Mouse (Mus musculus) stomach, embryonic 14.5 days (tissue): ENCODE data around the gene Galr3. TPM values are rescaled to one million over a fixed set of nuclear protein-coding genes. Genes with fewer than 3 reads are reported as not detected.

Experiments used
- ATAC-seq: fragments of 200-750 bp; cut with Nextera tagmentation; 2 replicates; pipeline ENCODE4 v1.8.0; 2017; ENCODE audit warnings: low read depth, moderate TSS enrichment; ENCODE audit not compliant: insufficient number of reproducible peaks, insufficient read depth, low FRiP score
- H3K27ac ChIP-seq: fragments of 300-500 bp; sonication (generic); 2 replicates; pipeline ENCODE4 v1.5.1; 2014; ENCODE audit warnings: mild to moderate bottlenecking, low read length, moderate library complexity, mixed read lengths
- H3K27me3 ChIP-seq: fragments of 300-500 bp; sonication (generic); 2 replicates; pipeline ENCODE4 v1.6.1; 2014; ENCODE audit warnings: low read length, control low read depth, mixed read lengths; ENCODE audit not compliant: control insufficient read depth, insufficient read depth
- H3K36me3 ChIP-seq: fragments of 300-500 bp; sonication (generic); 2 replicates; pipeline ENCODE4 v1.6.1; 2014; ENCODE audit warnings: mild to moderate bottlenecking, control low read depth, low read length, moderate library complexity, mixed read lengths; ENCODE audit not compliant: control insufficient read depth, insufficient read depth
- H3K4me1 ChIP-seq: fragments of 300-500 bp; sonication (generic); 2 replicates; pipeline ENCODE4 v1.6.1; 2014; ENCODE audit warnings: low read length, control low read depth, mixed read lengths; ENCODE audit not compliant: control insufficient read depth, insufficient read depth
- H3K4me2 ChIP-seq: fragments of 300-500 bp; sonication (generic); replicated peaks from 2 replicates; pipeline ENCODE4 v1.6.1; 2014; ENCODE audit warnings: low read depth, low read length, control low read depth
- H3K4me3 ChIP-seq: fragments of 300-500 bp; sonication (generic); 2 replicates; pipeline ENCODE4 v1.5.1; 2014; ENCODE audit warnings: low read depth, low read length, control low read depth
- H3K9ac ChIP-seq: fragments of 300-500 bp; sonication (generic); replicated peaks from 2 replicates; pipeline ENCODE4 v1.6.1; 2014; ENCODE audit warnings: low read depth, mild to moderate bottlenecking, control low read depth, low read length, moderate library complexity, mixed read lengths
- H3K9me3 ChIP-seq: fragments of 300-500 bp; sonication (generic); 2 replicates; pipeline ENCODE4 v1.6.1; 2016; ENCODE audit warnings: low read depth, low read length, control low read depth; ENCODE audit not compliant: control insufficient read depth
- WGBS: fragments of 180-500 bp; shearing (Covaris S2); extraction: QIAGEN DNeasy Blood & Tissue Kit; methylation state at CpG from one replicate; pipeline ENCODE4 v1.1.7; 2014; 5-methylcytosine and 5-hydroxymethylcytosine counted together
- polyA plus RNA-seq: library from polyadenylated mRNA; unstranded; fragments of >200 nt; fragmentation: Nextera tagmentation; extraction: Ambion mirVana; gene quantifications from 2 replicates; pipeline ENCODE4 v1.2.1, GENCODE M21; 2014

Gene Galr3
- polyA plus RNA-seq, 1 experiment from 2014 or later, result 0.30 TPM

- ATAC-seq, result no peak
- Histone ChIP-seq H3K4me3 (no peak overlapping the region), H3K9me3 (no peaks in the 10 kb centered on the region), H3K9ac (no peak overlapping the region), H3K27ac (no peak overlapping the region; the same call in 1 of the 2 replicates), H3K36me3 (peaks cover 43% of the 10 kb centered on the region), H3K27me3 (no peaks in the 10 kb centered on the region), H3K4me2 (no peak overlapping the region), H3K4me1 (peaks cover 11% of the 10 kb centered on the region; the same call in 1 of the 2 replicates)
- 86% methylated on average over 2 of the region's 2 CpGs for WGBS
Measured at GRCm38 (mm10) chr15:79052366-79052765, 10.7 kb downstream of the Galr3 start.

DNA sequence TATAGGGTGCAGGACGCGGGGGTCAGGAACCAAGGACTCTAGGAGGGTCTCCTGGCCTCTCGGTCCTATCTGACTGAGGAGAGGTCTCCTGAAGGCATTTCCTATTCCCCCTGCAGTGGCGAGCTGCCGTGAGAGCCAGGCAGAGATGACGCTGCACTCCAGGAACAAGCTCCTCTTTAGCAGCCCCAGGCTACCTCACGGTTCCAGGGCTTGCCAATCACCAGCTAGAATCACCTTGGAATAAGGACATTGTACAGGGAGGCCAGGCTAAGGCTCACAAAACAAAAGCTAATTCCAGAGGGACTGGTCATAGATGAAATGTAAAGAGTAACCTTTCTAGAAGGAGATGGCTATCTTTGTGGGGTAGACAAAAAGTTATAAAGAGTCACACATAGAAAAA is 14.9 kb downstream of the Galr3 start:
- H3K9ac ChIP-seq, result no peak overlapping the region
- H3K4me3 ChIP-seq, result no peak overlapping the region
- no peak overlapping the region for H3K4me2 ChIP-seq
- H3K9me3 ChIP-seq, result no peaks in the 10 kb centered on the region
- H3K27ac ChIP-seq, result no peak overlapping the region
- ATAC-seq, result no peak
- 91% methylated on average over 7 of the region's 7 CpGs for WGBS
- no peaks in the 10 kb centered on the region for H3K27me3 ChIP-seq
- 0 out of 2 replicates have a peak, but pooled peaks cover 1% of the 10 kb centered on the region for H3K4me1 ChIP-seq
- peaks cover 74% of the 10 kb centered on the region for H3K36me3 ChIP-seq

- Histone ChIP-seq H3K27me3 (no peaks in the 10 kb centered on the region), H3K9me3 (no peaks in the 10 kb centered on the region), H3K4me3 (no peak overlapping the region), H3K36me3 (peaks cover 70% of the 10 kb centered on the region), H3K9ac (no peak overlapping the region), H3K4me2 (no peak overlapping the region), H3K4me1 (0 out of 2 replicates have a peak, but pooled peaks cover 4% of the 10 kb centered on the region), H3K27ac (no peak overlapping the region)
- 77% methylated on average over 6 of the region's 6 CpGs for WGBS
- ATAC-seq, result no peak
Measured at GRCm38 (mm10) chr15:79057850-79058249, 16.2 kb downstream of the Galr3 start.

DNA sequence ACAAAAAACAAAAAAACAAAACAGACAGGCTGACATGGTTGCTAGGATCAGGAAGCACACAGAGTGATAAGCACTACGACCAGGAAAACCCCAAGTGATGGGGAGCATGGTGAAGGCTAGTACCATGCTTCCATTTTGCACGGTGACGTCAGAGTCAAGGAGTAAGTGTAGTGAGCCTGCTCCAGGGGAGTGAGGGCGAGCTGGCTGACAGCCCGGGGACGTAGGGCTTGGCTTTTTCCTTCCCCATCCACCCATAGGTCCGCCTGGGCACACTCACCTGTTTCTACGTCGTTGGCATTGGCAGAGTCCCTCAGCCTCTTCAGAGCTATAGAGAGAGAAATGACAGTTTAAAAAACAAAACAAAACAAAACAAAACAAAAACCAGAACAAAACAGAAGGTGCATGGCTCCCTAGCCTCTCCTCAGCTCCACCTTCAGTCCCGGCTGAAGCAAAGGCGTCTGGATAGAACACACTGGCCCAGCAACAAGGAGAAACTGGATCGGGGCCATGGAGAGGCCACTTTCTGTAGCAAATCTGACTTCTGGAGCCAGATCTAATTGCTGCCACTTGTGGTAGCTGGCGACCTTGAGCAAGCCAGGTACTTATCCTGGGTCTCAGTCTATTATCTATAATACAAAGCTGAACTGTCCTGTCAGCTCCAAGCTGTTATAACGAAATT is 19.3 kb downstream of the Galr3 start:
- H3K27me3 ChIP-seq, result no peaks in the 10 kb centered on the region
- 0 out of 2 replicates have a peak overlapping the region, but pooled peaks have one; percentile 89 for H3K4me3 ChIP-seq
- H3K4me2 ChIP-seq, result peak overlapping the region; percentile 68; the same call in 1 of the 2 replicates
- H3K36me3 ChIP-seq, result peaks cover 40% of the 10 kb centered on the region
- H3K9me3 ChIP-seq, result no peaks in the 10 kb centered on the region
- no peak overlapping the region for H3K27ac ChIP-seq
- H3K9ac ChIP-seq, result no peak overlapping the region
- 0 out of 2 replicates have a peak, but pooled peaks cover 9% of the 10 kb centered on the region for H3K4me1 ChIP-seq
- no peak for ATAC-seq
- 82% methylated on average over 14 of the region's 14 CpGs for WGBS

GRCm38 (mm10) chr15:79062376-79063159 is 20.9 kb downstream of the Galr3 start, which contains the start of gene Ankrd54:
Ankrd54 (minus strand) TSS chr15:79062893.
- peak within 1 kb of the TSS; percentile 71 for H3K27ac ChIP-seq
- ATAC-seq, result peak; percentile 100
- H3K27me3 ChIP-seq, result no peaks in the 10 kb centered on the region
- under 1% methylated on average over 79 of the region's 80 CpGs for WGBS
- H3K36me3 ChIP-seq, result peaks cover 30% of the 10 kb centered on the region
- H3K4me3 ChIP-seq, result peak within 1 kb of the TSS; percentile 89
- no peaks in the 10 kb centered on the region for H3K9me3 ChIP-seq
- H3K9ac ChIP-seq, result peak within 1 kb of the TSS; percentile 82
- H3K4me1 ChIP-seq, result 0 out of 2 replicates have a peak, but pooled peaks cover 9% of the 10 kb centered on the region
- H3K4me2 ChIP-seq, result peak within 1 kb of the TSS; percentile 68

GRCm38 (mm10) chr15:79063160-79063740 is 21.6 kb downstream of the Galr3 start:
- peaks cover 24% of the 10 kb centered on the region for H3K36me3 ChIP-seq
- H3K4me2 ChIP-seq, result peak overlapping the region; percentile 46
- peak overlapping the region; percentile 89; the same call in 1 of the 2 replicates for H3K4me3 ChIP-seq
- no peaks in the 10 kb centered on the region for H3K27me3 ChIP-seq
- H3K27ac ChIP-seq, result 0 out of 2 replicates have a peak overlapping the region, but pooled peaks have one; percentile 41
- no peak overlapping the region for H3K9ac ChIP-seq
- WGBS, result 11% methylated on average over 14 of the region's 14 CpGs
- no peak for ATAC-seq
- H3K4me1 ChIP-seq, result 0 out of 2 replicates have a peak, but pooled peaks cover 9% of the 10 kb centered on the region
- no peaks in the 10 kb centered on the region for H3K9me3 ChIP-seq

DNA sequence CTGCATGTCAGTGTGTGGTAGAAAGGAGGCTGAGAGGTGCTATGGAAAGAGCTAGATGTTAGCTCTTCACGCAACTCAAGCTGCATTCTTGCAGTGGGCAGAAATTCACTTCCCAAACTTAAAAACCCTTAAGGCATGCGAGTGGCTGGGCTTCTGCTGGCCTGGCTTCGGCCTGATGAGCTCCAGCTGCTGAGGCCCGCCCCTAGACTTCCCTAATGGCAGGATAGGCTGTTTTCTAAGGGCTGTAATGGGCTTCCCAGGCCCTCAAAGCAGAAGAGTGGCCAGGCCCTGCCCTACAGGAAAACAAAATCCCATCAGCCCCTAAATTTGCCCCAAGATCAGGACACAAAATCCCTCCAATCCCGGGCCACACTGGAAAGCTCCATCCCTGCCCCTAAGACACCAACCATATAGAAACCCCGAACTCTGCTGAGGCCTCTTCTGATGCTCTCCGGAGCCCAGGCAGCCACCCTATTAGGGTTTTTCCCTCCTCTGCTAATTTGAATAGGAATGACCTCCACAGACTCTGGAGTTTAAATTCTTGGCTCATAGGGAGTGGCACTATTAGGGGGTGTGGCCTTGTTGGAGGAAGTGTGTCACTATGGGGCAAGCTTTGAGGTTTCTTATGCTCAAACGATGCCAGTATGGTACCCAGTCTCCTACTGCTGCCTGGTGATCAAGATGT is 23.5 kb downstream of the Galr3 start:
- H3K9me3 ChIP-seq, result no peaks in the 10 kb centered on the region
- 26% methylated on average over 8 of the region's 8 CpGs for WGBS
- no peak overlapping the region for H3K4me3 ChIP-seq
- no peaks in the 10 kb centered on the region for H3K27me3 ChIP-seq
- H3K4me2 ChIP-seq, result no peak overlapping the region
- no peak for ATAC-seq
- H3K27ac ChIP-seq, result peak overlapping the region; percentile 80
- 0 out of 2 replicates have a peak, but pooled peaks cover 9% of the 10 kb centered on the region for H3K4me1 ChIP-seq
- peaks cover 5% of the 10 kb centered on the region; the same call in 1 of the 2 replicates for H3K36me3 ChIP-seq
- H3K9ac ChIP-seq, result no peak overlapping the region

DNA sequence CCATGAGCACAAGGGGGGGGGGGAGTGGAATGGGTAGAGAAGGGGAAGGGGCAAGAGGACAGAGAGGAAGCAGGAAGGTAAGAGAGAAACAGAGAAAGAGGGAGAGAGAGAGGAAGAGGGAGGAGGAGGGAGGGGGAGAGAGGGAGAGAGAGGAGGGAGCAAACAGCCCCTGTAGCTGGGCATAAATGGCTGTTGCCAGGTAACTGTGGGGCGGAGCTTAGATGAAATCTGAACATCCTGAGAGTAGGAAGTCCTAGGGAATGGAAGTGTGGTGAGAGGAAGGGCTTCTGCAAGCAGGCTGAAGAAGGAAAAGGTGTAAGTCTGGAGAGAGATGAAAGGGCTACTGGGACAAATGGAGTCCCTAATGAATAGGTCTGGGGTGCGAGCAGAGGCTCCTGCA is 24.6 kb downstream of the Galr3 start:
- 31% methylated on average over 2 of the region's 2 CpGs for WGBS
- Histone ChIP-seq H3K27ac (no peak overlapping the region), H3K36me3 (no peaks in the 10 kb centered on the region), H3K4me3 (no peak overlapping the region), H3K4me1 (0 out of 2 replicates have a peak, but pooled peaks cover 9% of the 10 kb centered on the region), H3K4me2 (no peak overlapping the region), H3K9me3 (no peaks in the 10 kb centered on the region), H3K27me3 (no peaks in the 10 kb centered on the region), H3K9ac (no peak overlapping the region)
- ATAC-seq, result no peak
